18 mouse cellular contexts compared by ENCODE assay signal in the genomic region with DNA sequence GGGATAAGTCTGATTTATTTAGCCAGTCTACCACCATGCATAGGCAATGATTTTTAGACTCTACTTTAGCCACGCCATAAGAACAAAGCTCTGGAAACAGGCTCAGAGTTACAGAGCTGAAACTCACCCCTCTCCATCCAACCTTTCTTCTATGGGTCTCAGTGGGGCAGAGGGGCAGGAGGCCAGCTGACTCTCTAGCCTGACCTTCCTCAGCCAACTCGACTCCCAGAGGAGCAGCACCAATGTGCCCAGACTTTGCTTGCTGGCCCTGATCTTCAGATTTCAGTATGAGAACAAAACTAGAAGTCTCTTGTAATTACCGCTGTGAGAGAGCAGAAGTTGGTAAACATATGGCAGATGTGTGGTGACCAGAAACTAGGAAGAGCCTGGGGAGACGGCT.
"Had no signal": no experiment of that assay in that cellular context is flagged by ENCODE, and none has a peak within 500 bp of the region (broad histone marks: within the 10 kb centered on the region; RNA-seq: fewer than 3 reads in every experiment).

No protein-coding gene starts in this region.

- H3K36me3 ChIP-seq: midbrain, embryonic 10.5 days had no signal

- DNase-seq: lung, embryonic 14.5 days; lung, postnatal 10 days; lung, postnatal 4 days; midbrain, embryonic 14.5 days; retina, postnatal 1 day; right cerebral cortex, adult 18-20 months; right cerebral cortex, postnatal 25 days; right cerebral cortex, postnatal 4 days; spleen, adult 18-20 months; thymus, adult 18-20 months; thymus, postnatal 25 days; thymus, postnatal 4 days had no signal

- H3K27me3 ChIP-seq: midbrain, embryonic 12.5 days; neural tube, embryonic 13.5 days; neural tube, embryonic 15.5 days had no signal

- H3K4me3 ChIP-seq: midbrain, embryonic 10.5 days; midbrain, embryonic 12.5 days; myocyte; neural tube, embryonic 13.5 days; neural tube, embryonic 15.5 days had no signal

- H3K9ac ChIP-seq: lung, embryonic 14.5 days; midbrain, embryonic 12.5 days; neural tube, embryonic 13.5 days; neural tube, embryonic 15.5 days had no signal

- H3K9me3 ChIP-seq: midbrain, embryonic 10.5 days; midbrain, embryonic 12.5 days; neural tube, embryonic 13.5 days; neural tube, embryonic 15.5 days had no signal

- H3K27ac ChIP-seq: midbrain, embryonic 10.5 days; midbrain, embryonic 12.5 days; neural tube, embryonic 13.5 days; neural tube, embryonic 15.5 days had no signal

- ATAC-seq: midbrain, embryonic 16.5 days had no signal

- H3K4me2 ChIP-seq: lung, embryonic 14.5 days; midbrain, embryonic 12.5 days; neural tube, embryonic 13.5 days; neural tube, embryonic 15.5 days had no signal
